Mouse (Mus musculus) midbrain, embryonic 12.5 days (tissue): Measurements from ENCODE around the gene Hlcs. TPM values are rescaled to one million over a fixed set of nuclear protein-coding genes. Genes with fewer than 3 reads are reported as not detected.
"Not testable (repeated sequence)": the region's sequence is repeated elsewhere in the genome, so short reads cannot be mapped to it uniquely, and the experiment has no call there.

ENCODE experiments used
- ATAC-seq: fragments of 200-750 bp; cut with Nextera tagmentation; 2 replicates; pipeline ENCODE4 v1.8.0; 2017; ENCODE audit warnings: low read depth, moderate TSS enrichment, moderate library complexity; ENCODE audit not compliant: low FRiP score
- H3K27ac ChIP-seq: fragments of 300-500 bp; sonication (generic); replicated peaks from 2 replicates; pipeline ENCODE4 v1.5.1; 2016; ENCODE audit warnings: mild to moderate bottlenecking
- H3K27me3 ChIP-seq: fragments of 300-500 bp; sonication (generic); 2 replicates; pipeline ENCODE4 v1.6.1; 2016; ENCODE audit warnings: mild to moderate bottlenecking
- H3K36me3 ChIP-seq: fragments of 300-500 bp; sonication (generic); 2 replicates; pipeline ENCODE4 v1.6.1; 2016
- H3K4me1 ChIP-seq: fragments of 300-500 bp; sonication (generic); 2 replicates; pipeline ENCODE4 v1.6.1; 2016
- H3K4me2 ChIP-seq: fragments of 300-500 bp; sonication (generic); replicated peaks from 2 replicates; pipeline ENCODE4 v1.6.1; 2016; ENCODE audit warnings: mild to moderate bottlenecking, moderate library complexity
- H3K4me3 ChIP-seq: fragments of 300-500 bp; sonication (generic); 2 replicates; pipeline ENCODE4 v1.5.1; 2016; ENCODE audit warnings: mild to moderate bottlenecking
- H3K9ac ChIP-seq: fragments of 300-500 bp; sonication (generic); replicated peaks from 2 replicates; pipeline ENCODE4 v1.6.1; 2016; ENCODE audit warnings: mild to moderate bottlenecking, moderate library complexity
- H3K9me3 ChIP-seq: fragments of 300-500 bp; sonication (generic); 2 replicates; pipeline ENCODE4 v1.6.1; 2016; ENCODE audit warnings: mild to moderate bottlenecking
- WGBS: fragments of 180-500 bp; shearing (Covaris S2); methylation state at CpG from one replicate; pipeline ENCODE4 v1.1.7; 2016; 5-methylcytosine and 5-hydroxymethylcytosine counted together
- polyA plus RNA-seq: library from polyadenylated mRNA; unstranded; fragments of >200 nt; fragmentation: Nextera tagmentation; extraction: Ambion mirVana; gene quantifications from 2 replicates; pipeline ENCODE4 v1.2.1, GENCODE M21; 2016

Hlcs gene
- polyA plus RNA-seq, 1 experiment from 2014 or later = 13.3 TPM

DNA sequence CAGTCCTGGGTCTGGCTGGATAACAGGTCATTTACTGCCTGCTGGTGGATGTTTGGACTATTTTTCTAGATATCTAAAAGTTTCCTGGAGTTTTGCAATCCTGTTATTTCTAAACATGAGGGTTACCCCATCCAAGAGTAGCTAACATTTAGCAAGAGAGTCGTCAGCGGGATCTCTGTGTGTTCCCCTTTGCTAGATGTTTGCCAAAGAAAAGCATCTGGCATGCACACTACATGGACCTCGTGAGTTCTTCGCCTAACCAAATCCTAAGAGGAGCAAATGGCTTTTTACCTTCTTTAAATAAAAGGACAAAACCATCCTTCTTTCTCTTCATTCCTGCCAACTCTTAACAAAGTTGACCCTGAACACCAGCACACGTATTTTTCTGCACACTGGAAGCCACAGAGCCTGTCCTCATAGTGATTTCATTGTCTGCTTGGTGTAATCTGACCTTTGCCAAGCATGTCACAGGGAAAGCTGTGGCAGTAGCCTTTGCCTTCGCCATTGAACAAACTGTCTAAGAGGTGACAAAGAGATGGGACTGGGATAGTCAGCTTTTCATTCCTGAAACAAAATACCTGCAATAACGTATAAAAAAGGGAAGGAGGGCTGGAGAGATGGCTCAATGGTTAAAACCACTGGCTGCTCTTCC is 33.8 kb upstream of the Hlcs start:
- H3K9ac ChIP-seq = no peak overlapping the region
- 0 out of 2 replicates have a peak, but pooled peaks cover 9% of the 10 kb centered on the region for H3K4me1 ChIP-seq
- H3K4me2 ChIP-seq = no peak overlapping the region
- H3K9me3 ChIP-seq = no peaks in the 10 kb centered on the region
- no peak for ATAC-seq
- no peak overlapping the region for H3K4me3 ChIP-seq
- no peak overlapping the region for H3K27ac ChIP-seq
- WGBS = 82% methylated on average over 7 of the region's 7 CpGs
- H3K27me3 ChIP-seq = no peaks in the 10 kb centered on the region
- no peaks in the 10 kb centered on the region for H3K36me3 ChIP-seq

DNA sequence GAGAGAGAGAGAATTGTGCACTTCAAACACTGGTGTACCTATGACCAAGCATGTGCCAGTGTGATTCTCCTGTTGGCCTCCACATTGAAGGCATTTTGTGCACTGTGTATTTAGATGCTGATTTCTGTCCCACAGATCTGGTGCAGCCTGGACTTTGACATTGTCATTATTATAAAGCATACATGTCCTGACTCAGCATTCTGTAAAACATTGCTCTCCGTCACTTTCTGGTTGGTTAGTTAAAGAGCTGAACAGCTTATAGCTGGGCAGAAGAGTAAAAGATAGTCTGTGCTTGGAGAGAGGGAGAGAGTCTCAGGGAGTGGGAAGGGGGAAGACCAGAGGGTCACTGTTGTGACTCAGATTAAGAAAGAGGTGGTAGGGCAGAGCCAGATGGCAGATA is 32.4 kb upstream of the Hlcs start:
- H3K9ac ChIP-seq = no peak overlapping the region
- 0 out of 2 replicates have a peak, but pooled peaks cover 9% of the 10 kb centered on the region for H3K4me1 ChIP-seq
- no peak overlapping the region for H3K27ac ChIP-seq
- H3K36me3 ChIP-seq = no peaks in the 10 kb centered on the region
- H3K27me3 ChIP-seq = no peaks in the 10 kb centered on the region
- H3K4me2 ChIP-seq = no peak overlapping the region
- no peaks in the 10 kb centered on the region for H3K9me3 ChIP-seq
- ATAC-seq = no peak
- H3K4me3 ChIP-seq = no peak overlapping the region
- WGBS = 79% methylated on average over 1 of the region's 1 CpGs

- not testable (repeated sequence) for H3K9me3 ChIP-seq, H3K4me1 ChIP-seq, H3K9ac ChIP-seq, H3K4me2 ChIP-seq, H3K27me3 ChIP-seq, ATAC-seq, H3K36me3 ChIP-seq, H3K4me3 ChIP-seq, H3K27ac ChIP-seq
- whole genome bisulfite sequencing = 93% methylated on average over 22 of the region's 22 CpGs
Measured at GRCm38 (mm10) chr16:94339164-94340160, 26.1 kb upstream of the Hlcs start.

- Histone ChIP-seq H3K4me1 (0 out of 2 replicates have a peak, but pooled peaks cover under 1% of the 10 kb centered on the region), H3K4me2 (no peak overlapping the region), H3K4me3 (no peak overlapping the region), H3K27ac (no peak overlapping the region), H3K27me3 (peaks cover 3% of the 10 kb centered on the region; the same call in 1 of the 2 replicates), H3K9ac (no peak overlapping the region), H3K9me3 (no peaks in the 10 kb centered on the region), H3K36me3 (no peaks in the 10 kb centered on the region)
- no peak for ATAC-seq
- WGBS = 37% methylated on average over 5 of the region's 5 CpGs
Measured at GRCm38 (mm10) chr16:94335656-94336055, 22.3 kb upstream of the Hlcs start.

DNA sequence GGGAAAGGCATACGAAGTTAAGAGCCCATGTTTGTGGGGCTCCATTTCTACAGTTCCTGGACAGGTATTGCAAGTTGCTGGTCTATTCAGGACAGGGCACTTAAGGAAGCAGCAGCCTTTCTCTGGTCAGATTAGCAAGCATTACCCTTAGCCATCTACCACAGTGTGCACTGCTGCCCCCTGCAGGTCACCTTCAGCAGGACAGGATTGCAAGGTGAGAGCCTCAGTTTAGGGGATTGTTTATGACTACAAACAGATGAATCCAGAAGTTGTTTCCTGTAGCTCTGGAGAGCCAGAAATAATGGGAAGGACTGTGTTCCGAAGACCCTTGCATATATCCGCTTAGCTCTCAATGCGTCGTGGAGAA is 18.5 kb upstream of the Hlcs start:
- Histone ChIP-seq H3K4me3 (no peak overlapping the region), H3K27ac (no peak overlapping the region), H3K9me3 (no peaks in the 10 kb centered on the region), H3K4me1 (peaks cover 28% of the 10 kb centered on the region), H3K9ac (no peak overlapping the region), H3K4me2 (no peak overlapping the region), H3K27me3 (peaks cover 35% of the 10 kb centered on the region), H3K36me3 (no peaks in the 10 kb centered on the region)
- no peak for ATAC-seq
- WGBS = 63% methylated on average over 5 of the region's 5 CpGs

- H3K27ac ChIP-seq = no peak overlapping the region
- no peak overlapping the region for H3K4me3 ChIP-seq
- no peaks in the 10 kb centered on the region for H3K36me3 ChIP-seq
- H3K9ac ChIP-seq = no peak overlapping the region
- H3K4me1 ChIP-seq = peaks cover 28% of the 10 kb centered on the region
- no peak for ATAC-seq
- WGBS = 84% methylated on average over 9 of the region's 9 CpGs
- no peaks in the 10 kb centered on the region for H3K9me3 ChIP-seq
- H3K27me3 ChIP-seq = peaks cover 39% of the 10 kb centered on the region
- H3K4me2 ChIP-seq = no peak overlapping the region
Measured at GRCm38 (mm10) chr16:94331233-94331885, 18.0 kb upstream of the Hlcs start.

- Histone ChIP-seq H3K27me3 (peaks cover 46% of the 10 kb centered on the region), H3K27ac (no peak overlapping the region)
Measured at GRCm38 (mm10) chr16:94330429-94330828, 17.1 kb upstream of the Hlcs start.

GRCm38 (mm10) chr16:94328881-94329867 is 15.8 kb upstream of the Hlcs start:
- Histone ChIP-seq H3K9me3 (no peaks in the 10 kb centered on the region), H3K27me3 (peaks cover 49% of the 10 kb centered on the region), H3K4me2 (peak overlapping the region; percentile 70), H3K4me1 (peaks cover 28% of the 10 kb centered on the region), H3K9ac (no peak overlapping the region; the same call in 1 of the 2 replicates), H3K4me3 (peak overlapping the region; percentile 46), H3K27ac (peak overlapping the region; percentile 25; the same call in 1 of the 2 replicates), H3K36me3 (no peaks in the 10 kb centered on the region)
- ATAC-seq = peak; percentile 55
- 4% methylated on average over 25 of the region's 25 CpGs for WGBS

More at GRCm38 (mm10) chr16:94330429-94330828, 17.1 kb upstream of the Hlcs start:
- Histone ChIP-seq H3K4me2 (no peak overlapping the region), H3K9me3 (no peaks in the 10 kb centered on the region), H3K9ac (no peak overlapping the region), H3K4me3 (no peak overlapping the region), H3K36me3 (no peaks in the 10 kb centered on the region), H3K4me1 (peaks cover 28% of the 10 kb centered on the region)
- WGBS = 38% methylated on average over 5 of the region's 5 CpGs
- ATAC-seq = no peak

- H3K4me3 ChIP-seq = peak within 1 kb of the TSS; percentile 46
- no peaks in the 10 kb centered on the region for H3K36me3 ChIP-seq
- WGBS = 1% methylated on average over 63 of the region's 63 CpGs
- H3K27me3 ChIP-seq = peaks cover 49% of the 10 kb centered on the region
- peak within 1 kb of the TSS; percentile 70 for H3K4me2 ChIP-seq
- peak within 1 kb of the TSS; percentile 25; the same call in 1 of the 2 replicates for H3K27ac ChIP-seq
- peak; percentile 48; the same call in 1 of the 2 replicates for ATAC-seq
- peak within 1 kb of the TSS; percentile 43 for H3K9ac ChIP-seq
- peaks cover 28% of the 10 kb centered on the region for H3K4me1 ChIP-seq
- no peaks in the 10 kb centered on the region for H3K9me3 ChIP-seq
Measured at GRCm38 (mm10) chr16:94327781-94328711, 14.7 kb upstream of the Hlcs start, which contains the start of gene Ripply3. Ripply3 (plus strand) TSS chr16:94328420.

DNA sequence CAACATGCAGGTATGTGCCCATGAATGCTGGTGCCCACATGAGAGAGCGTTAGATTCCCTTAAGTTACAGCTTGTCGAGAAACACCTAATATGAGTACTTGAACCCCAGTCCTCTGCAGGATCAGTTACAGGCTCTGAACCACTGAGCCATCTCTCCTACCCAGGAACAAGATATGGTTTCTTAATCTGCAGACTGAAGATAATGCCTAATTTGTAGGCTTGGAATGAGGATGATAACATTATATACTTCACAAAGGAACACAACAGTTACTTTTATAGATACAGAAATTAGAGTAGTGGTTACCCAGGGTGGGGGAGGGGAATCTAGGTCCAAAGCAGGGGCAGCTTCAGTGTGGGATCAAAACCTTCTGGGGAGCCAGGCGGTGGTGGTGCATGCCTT is 12.6 kb upstream of the Hlcs start:
- Histone ChIP-seq H3K9me3 (no peaks in the 10 kb centered on the region), H3K9ac (no peak overlapping the region), H3K36me3 (no peaks in the 10 kb centered on the region), H3K4me2 (no peak overlapping the region), H3K4me3 (no peak overlapping the region), H3K27ac (no peak overlapping the region), H3K27me3 (peaks cover 49% of the 10 kb centered on the region), H3K4me1 (peaks cover 28% of the 10 kb centered on the region)
- 93% methylated on average over 3 of the region's 3 CpGs for WGBS
- no peak for ATAC-seq
